Mouse (Mus musculus) kidney, embryonic 14.5 days (tissue): ENCODE data around the gene Zcchc3. TPM values are rescaled to one million over a fixed set of nuclear protein-coding genes. Genes with fewer than 3 reads are reported as not detected.

ENCODE experiments used
- ATAC-seq: fragments of 200-750 bp; cut with Nextera tagmentation; 2 replicates; pipeline ENCODE4 v1.8.0; 2017; ENCODE audit warnings: moderate number of reproducible peaks, mild to moderate bottlenecking, moderate TSS enrichment, moderate library complexity; ENCODE audit not compliant: low FRiP score, low TSS enrichment
- H3K27ac ChIP-seq: fragments of 300-500 bp; sonication (generic); 2 replicates; pipeline ENCODE4 v1.5.1; 2014; ENCODE audit warnings: low read depth, mild to moderate bottlenecking, low read length, moderate library complexity, mixed read lengths
- H3K27me3 ChIP-seq: fragments of 300-500 bp; sonication (generic); 2 replicates; pipeline ENCODE4 v1.6.1; 2014; ENCODE audit warnings: mild to moderate bottlenecking, low read length; ENCODE audit not compliant: control insufficient read depth, insufficient read depth
- H3K36me3 ChIP-seq: fragments of 300-500 bp; sonication (generic); 2 replicates; pipeline ENCODE4 v1.6.1; 2014; ENCODE audit warnings: low read length, mixed read lengths; ENCODE audit not compliant: control insufficient read depth, insufficient read depth
- H3K4me1 ChIP-seq: fragments of 300-500 bp; sonication (generic); 2 replicates; pipeline ENCODE4 v1.6.1; 2014; ENCODE audit warnings: low read length, mixed read lengths; ENCODE audit not compliant: control insufficient read depth, insufficient read depth
- H3K4me2 ChIP-seq: fragments of 300-500 bp; sonication (generic); replicated peaks from 2 replicates; pipeline ENCODE4 v1.6.1; 2014; ENCODE audit warnings: low read depth, mild to moderate bottlenecking, low read length
- H3K4me3 ChIP-seq: fragments of 300-500 bp; sonication (generic); 2 replicates; pipeline ENCODE4 v1.5.1; 2014; ENCODE audit warnings: mild to moderate bottlenecking, low read length
- H3K9ac ChIP-seq: fragments of 300-500 bp; sonication (generic); 2 replicates; pipeline ENCODE4 v1.6.1; 2014; ENCODE audit warnings: low read depth, mild to moderate bottlenecking, low read length, moderate library complexity
- H3K9me3 ChIP-seq: fragments of 300-500 bp; sonication (generic); 2 replicates; pipeline ENCODE4 v1.6.1; 2016; ENCODE audit warnings: low read length; ENCODE audit not compliant: control insufficient read depth
- WGBS: fragments of 180-500 bp; shearing (Covaris S2); extraction: QIAGEN DNeasy Blood & Tissue Kit; methylation state at CpG from one replicate; pipeline ENCODE4 v1.1.7; 2014; 5-methylcytosine and 5-hydroxymethylcytosine counted together
- polyA plus RNA-seq: library from polyadenylated mRNA; unstranded; fragments of >200 nt; fragmentation: Nextera tagmentation; extraction: Ambion mirVana; gene quantifications from 2 replicates; pipeline ENCODE4 v1.2.1, GENCODE M21; 2014

Zcchc3 gene
- polyA plus RNA-seq, 1 experiment from 2014 or later: 51.1 TPM

- Histone ChIP-seq H3K4me3 (peak overlapping the region; percentile 84), H3K27ac (peak overlapping the region; percentile 99), H3K9ac (peak overlapping the region; percentile 97), H3K4me2 (peak overlapping the region; percentile 94), H3K36me3 (peaks cover 4% of the 10 kb centered on the region; the same call in 1 of the 2 replicates), H3K9me3 (peaks cover 6% of the 10 kb centered on the region; the same call in 1 of the 2 replicates), H3K27me3 (no peaks in the 10 kb centered on the region), H3K4me1 (peaks cover 28% of the 10 kb centered on the region)
- ATAC-seq: no peak
- WGBS: 2% methylated on average over 21 of the region's 21 CpGs
Observed at GRCm38 (mm10) chr2:152413158-152413764, 1.6 kb downstream of the Zcchc3 start.

- 5% methylated on average over 15 of the region's 15 CpGs for WGBS
- peak overlapping the region; percentile 97 for H3K9ac ChIP-seq
- no peak for ATAC-seq
Observed at GRCm38 (mm10) chr2:152412526-152413157, 2.2 kb downstream of the Zcchc3 start.

DNA sequence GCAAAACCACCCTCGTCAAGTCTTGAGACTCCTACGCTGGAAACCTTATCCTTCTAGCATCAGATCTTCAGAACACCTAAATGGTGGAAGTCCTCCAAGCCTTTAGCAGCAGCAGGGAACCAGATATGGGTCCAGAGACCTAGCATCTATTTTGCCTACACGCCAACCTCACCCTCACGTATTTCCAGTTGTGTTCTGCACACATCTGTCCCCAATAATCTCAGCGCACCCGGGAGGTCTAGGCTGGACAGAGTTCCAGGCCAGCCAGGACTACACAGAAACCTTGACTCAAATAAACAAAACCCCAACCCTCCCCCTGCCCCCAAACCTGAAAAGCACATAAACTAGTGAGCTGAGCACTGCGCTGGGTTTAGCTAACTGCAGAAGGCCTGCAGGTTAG lies 3.4 kb downstream of the Zcchc3 start:
- H3K27me3 ChIP-seq: no peaks in the 10 kb centered on the region
- peaks cover 4% of the 10 kb centered on the region; the same call in 1 of the 2 replicates for H3K36me3 ChIP-seq
- H3K9ac ChIP-seq: peak overlapping the region; percentile 97; the same call in 1 of the 2 replicates
- peak overlapping the region; percentile 84 for H3K4me3 ChIP-seq
- 1% methylated on average over 7 of the region's 7 CpGs for WGBS
- peaks cover 34% of the 10 kb centered on the region for H3K4me1 ChIP-seq
- H3K4me2 ChIP-seq: peak overlapping the region; percentile 94
- H3K27ac ChIP-seq: peak overlapping the region; percentile 99
- peaks cover 6% of the 10 kb centered on the region; the same call in 1 of the 2 replicates for H3K9me3 ChIP-seq
- no peak for ATAC-seq

More at GRCm38 (mm10) chr2:152412526-152413157, 2.2 kb downstream of the Zcchc3 start:
- Histone ChIP-seq H3K4me1 (peaks cover 28% of the 10 kb centered on the region), H3K4me2 (peak overlapping the region; percentile 94), H3K4me3 (peak overlapping the region; percentile 84), H3K36me3 (peaks cover 4% of the 10 kb centered on the region; the same call in 1 of the 2 replicates), H3K27me3 (no peaks in the 10 kb centered on the region), H3K9me3 (peaks cover 6% of the 10 kb centered on the region; the same call in 1 of the 2 replicates), H3K27ac (peak overlapping the region; percentile 99)

DNA sequence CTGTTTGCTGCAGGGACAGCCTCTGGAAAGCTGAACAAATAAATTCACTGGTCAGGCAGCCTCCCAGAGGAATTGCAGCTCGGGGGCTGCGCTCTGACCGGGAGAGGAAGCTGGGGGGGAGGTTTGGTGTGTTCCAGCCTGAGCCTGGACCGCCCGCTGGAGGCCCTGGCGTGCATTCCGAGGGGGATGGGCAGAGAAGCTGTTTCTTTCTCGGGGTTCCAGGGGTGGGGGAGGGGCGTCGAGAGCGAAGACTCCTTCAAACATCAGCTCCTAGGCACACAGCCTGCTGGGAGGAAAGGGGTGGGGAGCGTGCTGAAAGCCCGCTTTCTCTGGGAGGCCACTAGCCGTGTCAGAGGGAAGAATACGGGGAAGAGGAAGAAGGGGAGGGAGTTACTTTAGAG lies 3.9 kb downstream of the Zcchc3 start:
- Histone ChIP-seq H3K4me1 (peaks cover 35% of the 10 kb centered on the region), H3K9me3 (peaks cover under 1% of the 10 kb centered on the region; the same call in 1 of the 2 replicates), H3K27me3 (no peaks in the 10 kb centered on the region), H3K9ac (peak overlapping the region; percentile 97; the same call in 1 of the 2 replicates), H3K4me2 (peak overlapping the region; percentile 94), H3K4me3 (peak overlapping the region; percentile 84), H3K27ac (peak overlapping the region; percentile 99), H3K36me3 (peaks cover 4% of the 10 kb centered on the region; the same call in 1 of the 2 replicates)
- peak; percentile 82 for ATAC-seq
- 1% methylated on average over 15 of the region's 15 CpGs for WGBS

- peak overlapping the region; percentile 99 for H3K27ac ChIP-seq
- H3K4me3 ChIP-seq: no peak overlapping the region
- H3K9ac ChIP-seq: no peak overlapping the region
- WGBS: 59% methylated on average over 6 of the region's 6 CpGs
- H3K36me3 ChIP-seq: peaks cover 4% of the 10 kb centered on the region; the same call in 1 of the 2 replicates
- no peaks in the 10 kb centered on the region for H3K9me3 ChIP-seq
- H3K4me2 ChIP-seq: no peak overlapping the region
- H3K27me3 ChIP-seq: no peaks in the 10 kb centered on the region
- peaks cover 32% of the 10 kb centered on the region for H3K4me1 ChIP-seq
- ATAC-seq: no peak
Observed at GRCm38 (mm10) chr2:152409781-152410180, 5.0 kb downstream of the Zcchc3 start.

- no peaks in the 10 kb centered on the region for H3K27me3 ChIP-seq
- H3K9me3 ChIP-seq: no peaks in the 10 kb centered on the region
- WGBS: under 1% methylated on average over 19 of the region's 19 CpGs
- H3K36me3 ChIP-seq: no peaks in the 10 kb centered on the region
- H3K27ac ChIP-seq: peak overlapping the region; percentile 76
- peak overlapping the region; percentile 32 for H3K4me3 ChIP-seq
- peak overlapping the region; percentile 23; the same call in 1 of the 2 replicates for H3K9ac ChIP-seq
- ATAC-seq: peak; percentile 95
- peaks cover 23% of the 10 kb centered on the region for H3K4me1 ChIP-seq
- peak overlapping the region; percentile 57 for H3K4me2 ChIP-seq
Observed at GRCm38 (mm10) chr2:152406126-152406525, 8.7 kb downstream of the Zcchc3 start.

- Histone ChIP-seq H3K36me3 (no peaks in the 10 kb centered on the region; the same call in 1 of the 2 replicates), H3K27me3 (no peaks in the 10 kb centered on the region), H3K9ac (peak overlapping the region; percentile 98; the same call in 1 of the 2 replicates), H3K27ac (peak overlapping the region; percentile 99), H3K9me3 (no peaks in the 10 kb centered on the region), H3K4me2 (peak overlapping the region; percentile 80), H3K4me1 (peaks cover 14% of the 10 kb centered on the region), H3K4me3 (peak overlapping the region; percentile 92)
- no peak for ATAC-seq
- WGBS: under 1% methylated on average over 13 of the region's 13 CpGs
Observed at GRCm38 (mm10) chr2:152399122-152399542, 15.7 kb downstream of the Zcchc3 start.

DNA sequence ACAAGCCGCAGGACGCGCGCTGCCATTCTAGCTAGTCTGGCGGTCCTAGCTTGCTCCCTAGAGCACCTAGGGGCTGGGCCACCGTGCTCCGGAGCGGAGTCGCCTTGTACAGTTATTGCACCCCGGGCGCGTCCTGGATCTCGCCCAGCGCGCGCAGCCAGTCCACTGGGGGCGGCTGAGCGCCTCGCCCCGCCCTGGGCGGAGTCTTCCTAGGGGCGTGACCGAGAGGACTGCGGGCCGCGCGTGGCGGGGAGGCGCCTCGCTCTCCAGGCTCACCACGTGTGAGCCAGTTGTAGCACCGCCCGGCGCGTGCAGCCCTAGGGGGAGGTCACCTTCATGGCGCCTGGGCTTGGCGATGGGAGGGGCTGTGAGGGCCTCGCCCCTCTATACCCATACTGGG lies 16.1 kb downstream of the Zcchc3 start:
- Histone ChIP-seq H3K9me3 (no peaks in the 10 kb centered on the region), H3K4me2 (peak overlapping the region; percentile 80), H3K9ac (peak overlapping the region; percentile 98), H3K4me1 (peaks cover 19% of the 10 kb centered on the region), H3K4me3 (peak overlapping the region; percentile 92), H3K36me3 (no peaks in the 10 kb centered on the region; the same call in 1 of the 2 replicates), H3K27ac (peak overlapping the region; percentile 99), H3K27me3 (no peaks in the 10 kb centered on the region)
- WGBS: under 1% methylated on average over 38 of the region's 38 CpGs
- peak; percentile 84 for ATAC-seq
